Mouse (Mus musculus) small intestine, adult 2 months (tissue): Measurements from ENCODE around the gene Fkbp2.

Experiments used
- CTCF ChIP-seq: fragments of 200-500 bp; IDR thresholded peaks from 2 replicates; pipeline ENCODE4 v1.5.1; 2012; ENCODE audit warnings: low read depth, mild to moderate bottlenecking, control low read depth, inconsistent platforms, low read length, moderate library complexity, mixed read lengths; ENCODE audit not compliant: insufficient replicate concordance, insufficient read length; ENCODE audit errors: extremely low read depth
- POLR2A ChIP-seq: fragments of 200-500 bp; IDR thresholded peaks from 2 replicates; pipeline ENCODE4 v1.6.1; 2012; ENCODE audit warnings: low read depth, mild to moderate bottlenecking, control low read depth, inconsistent platforms, low read length, moderate library complexity

DNA sequence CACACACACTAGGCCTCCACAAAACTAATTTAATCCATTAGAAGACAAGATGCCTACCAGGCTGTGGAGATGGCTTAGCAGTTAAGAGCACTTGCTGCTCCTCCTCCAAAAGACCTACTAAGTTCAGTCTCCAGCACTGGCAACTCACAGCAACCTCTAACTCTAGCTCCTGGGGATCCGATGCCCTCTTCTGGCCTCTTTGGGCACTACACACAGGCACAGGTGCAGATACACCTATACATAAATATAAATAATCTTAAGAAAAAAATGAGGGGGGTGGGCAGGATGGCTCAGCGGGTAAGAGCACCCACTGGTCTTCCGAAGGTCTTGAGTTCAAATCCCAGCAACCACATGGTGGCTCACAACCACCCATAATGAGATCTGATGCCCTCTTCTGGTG is 44.0 kb downstream of the Fkbp2 start:
- TF ChIP-seq CTCF (peak; percentile 48; the same call in 1 of the 2 replicates), POLR2A (no peak)
